Mouse (Mus musculus) E14TG2a.4 (cell line): ENCODE results near the gene 5730455P16Rik.

Source experiments
- CTCF ChIP-seq: conservative IDR thresholded peaks from 2 replicates; pipeline ENCODE4 v1.5.1; 2014; ENCODE audit warnings: low read length
- NANOG ChIP-seq: IDR thresholded peaks from 2 replicates; pipeline ENCODE4 v1.6.1; 2014; ENCODE audit warnings: borderline replicate concordance, low read length, mixed read lengths
- POU5F1 ChIP-seq: IDR thresholded peaks from 2 replicates; pipeline ENCODE4 v1.6.1; 2014; ENCODE audit warnings: low read length, borderline replicate concordance

DNA sequence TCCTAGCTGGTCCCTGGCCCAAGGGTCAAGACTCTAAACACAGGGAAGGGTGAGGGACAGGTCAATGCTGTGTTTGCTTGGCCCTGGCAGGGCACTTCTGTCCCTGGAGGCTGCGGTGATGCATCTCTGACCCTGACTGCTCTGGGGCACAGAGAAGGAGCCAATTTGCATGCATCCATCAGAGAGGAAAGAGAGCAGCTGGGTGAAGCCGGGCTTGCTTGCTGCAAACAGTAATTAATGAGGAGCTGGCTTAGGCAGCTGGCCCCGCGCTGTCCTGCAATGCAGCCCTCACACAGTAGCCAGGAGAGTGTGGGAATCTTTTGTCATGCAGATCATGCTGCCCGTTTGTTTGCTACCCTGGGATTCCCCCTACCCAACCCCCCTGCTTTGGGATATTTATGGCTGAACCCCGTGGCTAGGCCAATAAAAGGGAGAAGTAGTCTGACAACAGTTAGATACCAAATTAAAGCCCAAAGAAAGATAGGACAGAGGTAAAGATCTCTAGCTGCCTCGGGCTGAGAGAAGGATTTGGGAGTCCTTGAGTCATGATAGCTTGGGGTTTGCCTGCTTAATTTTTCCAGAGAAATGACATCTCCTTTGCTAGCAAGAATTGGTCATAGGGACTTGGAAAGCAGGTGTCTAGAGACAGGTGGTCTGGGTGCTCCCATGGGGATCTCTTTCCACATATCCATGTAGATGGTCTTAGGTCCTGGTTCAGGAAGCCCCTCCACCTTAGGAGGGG lies 42.1 kb downstream of the 5730455P16Rik start:
- TF ChIP-seq CTCF (no peak), NANOG (no peak), POU5F1 (peak; percentile 62; the same call in 1 of the 2 replicates)
